Mouse (Mus musculus) natural killer cell, adult 2 months (primary cell): ENCODE measurements around the gene Slc35b2.
A peak's percentile ranks its signal among the peaks of the same experiment; 100 is the strongest.

Source experiments
- DNase-seq, 2 experiments: peaks; one replicate each; pipeline ENCODE4 v3.0.0; 2022; ENCODE audit warnings: low spot score in 2 of 2

The Slc35b2 gene

DNA sequence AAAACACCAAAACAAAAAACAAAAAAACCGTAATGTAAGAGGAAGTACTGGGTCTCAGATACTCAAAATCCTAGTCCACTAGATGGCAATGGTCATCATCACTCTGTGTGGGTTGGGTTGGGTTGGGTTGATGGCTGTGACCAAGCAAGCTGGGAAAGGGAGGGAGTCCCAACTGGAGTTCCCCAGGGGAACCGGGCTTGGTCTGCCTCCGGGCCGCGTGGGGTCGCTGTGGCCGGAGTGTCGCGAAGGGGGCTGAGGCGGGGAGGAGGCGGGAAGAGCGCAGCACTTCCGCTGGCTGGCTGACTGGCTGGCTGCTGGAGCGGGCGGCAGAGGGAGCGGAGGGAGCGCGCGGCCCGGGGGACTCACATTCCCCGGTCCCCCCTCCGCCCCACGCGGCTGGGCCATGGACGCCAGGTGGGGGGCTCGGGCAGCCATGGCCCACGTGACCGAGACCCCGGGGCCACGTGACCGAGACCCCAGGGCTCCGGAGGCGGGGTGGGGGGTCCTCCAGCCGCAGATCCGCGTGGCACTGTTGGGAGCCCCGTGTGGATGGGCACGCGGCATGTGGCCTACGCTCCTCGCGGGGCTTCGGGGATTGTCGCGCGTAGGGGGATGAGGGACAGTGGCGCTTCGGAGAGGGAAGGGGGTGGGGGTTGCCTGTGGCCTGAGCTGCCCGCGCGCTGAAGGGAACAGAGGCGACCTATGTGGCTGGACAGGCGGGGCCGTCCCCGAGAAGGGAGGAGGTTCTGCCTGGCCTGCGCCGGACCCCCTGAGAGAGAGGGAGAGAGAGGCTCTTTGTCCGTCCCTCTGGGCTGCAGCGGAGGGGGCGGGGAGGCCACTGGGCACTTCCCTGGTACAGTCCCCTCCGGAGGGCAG is at the start of gene Slc35b2:
TSS of gene Slc35b2 (plus strand) at position 220 of the 876 bp plus-strand sequence.
- DNase-seq = peak; percentile 87

DNA sequence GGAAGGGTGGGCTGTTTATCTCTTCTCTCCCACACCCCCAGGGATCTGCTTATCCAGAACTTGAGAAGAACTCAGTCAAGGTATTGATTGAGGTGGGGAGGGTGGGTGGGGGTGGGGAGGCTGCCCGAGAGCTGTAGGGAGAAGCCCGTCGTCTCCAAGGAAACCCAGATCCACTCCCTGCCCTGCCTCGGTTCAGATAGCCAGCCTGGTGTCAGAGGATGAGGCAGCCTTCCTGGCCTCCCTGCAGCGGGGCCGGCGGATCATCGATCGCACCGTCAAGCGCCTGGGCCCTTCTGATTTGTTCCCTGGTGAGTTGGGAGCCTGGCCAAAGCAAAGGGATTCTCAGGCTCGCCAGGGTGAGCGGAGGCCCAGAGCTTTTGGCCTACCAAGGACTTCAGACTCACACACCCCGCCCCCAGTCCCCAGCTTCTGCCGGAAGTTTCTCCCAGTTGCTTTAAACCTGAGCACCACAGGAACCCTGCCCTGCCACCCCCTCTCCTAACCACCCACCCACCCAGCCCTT is 48.4 kb upstream of the Slc35b2 start:
- no peak for DNase-seq

DNA sequence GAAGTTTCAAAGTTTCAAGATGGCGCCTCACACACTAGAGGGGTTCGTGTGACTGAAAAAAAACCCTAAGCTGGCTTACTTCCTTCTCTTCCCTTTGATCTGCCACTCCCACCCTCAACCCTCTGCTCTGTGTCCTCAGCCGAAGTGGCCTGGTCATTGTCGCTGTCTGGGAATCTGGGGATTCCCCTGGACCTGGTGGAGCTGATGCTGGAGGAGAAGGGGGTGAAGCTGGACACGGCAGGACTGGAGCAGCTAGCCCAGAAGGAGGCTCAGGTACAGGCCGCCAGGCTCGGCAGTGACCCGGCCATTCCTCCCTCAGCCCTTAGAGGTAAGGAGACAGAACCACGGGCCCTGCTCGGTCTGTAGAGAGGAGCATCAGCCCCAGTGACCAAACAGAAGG is 47.9 kb upstream of the Slc35b2 start:
- DNase-seq = no peak

DNA sequence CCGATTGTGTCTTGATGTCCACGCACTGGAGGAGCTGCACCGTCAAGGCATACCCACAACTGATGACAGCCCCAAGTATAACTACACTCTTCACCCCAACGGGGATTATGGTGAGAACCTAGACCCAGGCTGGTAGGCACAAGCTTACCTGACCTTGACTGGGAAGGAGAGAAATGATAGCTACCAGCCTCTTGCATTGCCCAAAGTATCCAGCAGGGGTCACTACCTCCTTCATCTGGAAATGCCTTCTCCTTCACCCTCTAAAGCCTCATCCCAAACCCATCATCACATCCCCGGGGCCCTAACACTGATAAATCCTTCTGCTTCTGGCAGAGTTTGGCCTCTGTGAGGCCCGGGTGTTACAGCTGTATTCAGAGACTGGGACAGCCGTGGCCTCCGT is 47.2 kb upstream of the Slc35b2 start:
- peak; percentile 56 to 73 for DNase-seq

DNA sequence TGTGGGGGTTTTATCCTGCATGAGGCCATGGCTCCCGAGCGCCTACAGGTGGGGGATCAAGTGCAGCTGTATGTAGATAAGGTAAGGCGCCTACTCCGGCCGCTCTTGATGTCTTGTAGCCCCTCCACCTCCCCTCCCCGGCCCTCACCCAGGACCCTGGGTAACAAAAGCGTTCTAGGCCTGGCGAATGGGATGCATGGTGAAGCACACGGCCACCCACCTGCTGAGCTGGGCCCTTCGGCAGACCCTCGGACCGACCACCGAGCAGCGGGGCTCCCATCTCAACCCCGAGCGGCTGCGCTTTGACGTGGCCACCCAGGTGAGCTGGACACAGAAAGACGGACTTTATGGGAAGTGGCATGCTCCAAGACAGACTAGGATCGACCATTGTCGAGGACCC is 46.5 kb upstream of the Slc35b2 start:
- no peak for DNase-seq

DNA sequence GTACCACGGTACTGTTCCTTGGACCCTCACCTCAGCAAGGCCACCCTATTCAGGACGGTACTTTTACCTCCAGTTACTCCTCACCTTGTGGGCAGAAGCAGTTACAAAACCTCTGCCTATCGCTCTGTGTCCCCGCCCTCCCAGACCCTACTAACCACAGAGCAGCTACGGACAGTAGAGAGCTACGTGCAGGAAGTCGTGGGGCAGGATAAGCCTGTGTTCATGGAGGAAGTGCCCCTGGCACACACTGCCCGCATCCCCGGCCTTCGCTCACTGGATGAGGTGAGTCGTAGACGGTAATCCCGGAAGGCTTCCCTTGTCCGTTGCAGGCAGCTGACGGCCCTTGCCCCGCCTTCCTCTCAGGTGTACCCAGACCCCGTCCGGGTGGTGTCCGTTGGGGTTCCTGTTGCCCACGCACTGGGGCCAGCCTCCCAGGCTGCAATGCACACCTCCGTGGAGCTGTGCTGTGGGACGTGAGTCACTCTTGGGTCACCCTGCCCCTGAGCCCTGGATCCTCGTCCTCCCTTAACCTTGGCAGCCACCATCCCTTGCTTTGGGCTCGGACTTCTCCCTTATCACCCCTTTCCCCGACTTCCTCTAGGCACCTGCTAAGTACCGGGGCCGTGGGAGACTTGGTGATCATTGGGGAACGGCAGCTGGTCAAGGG is 46.0 kb upstream of the Slc35b2 start:
- DNase-seq = no peak

DNA sequence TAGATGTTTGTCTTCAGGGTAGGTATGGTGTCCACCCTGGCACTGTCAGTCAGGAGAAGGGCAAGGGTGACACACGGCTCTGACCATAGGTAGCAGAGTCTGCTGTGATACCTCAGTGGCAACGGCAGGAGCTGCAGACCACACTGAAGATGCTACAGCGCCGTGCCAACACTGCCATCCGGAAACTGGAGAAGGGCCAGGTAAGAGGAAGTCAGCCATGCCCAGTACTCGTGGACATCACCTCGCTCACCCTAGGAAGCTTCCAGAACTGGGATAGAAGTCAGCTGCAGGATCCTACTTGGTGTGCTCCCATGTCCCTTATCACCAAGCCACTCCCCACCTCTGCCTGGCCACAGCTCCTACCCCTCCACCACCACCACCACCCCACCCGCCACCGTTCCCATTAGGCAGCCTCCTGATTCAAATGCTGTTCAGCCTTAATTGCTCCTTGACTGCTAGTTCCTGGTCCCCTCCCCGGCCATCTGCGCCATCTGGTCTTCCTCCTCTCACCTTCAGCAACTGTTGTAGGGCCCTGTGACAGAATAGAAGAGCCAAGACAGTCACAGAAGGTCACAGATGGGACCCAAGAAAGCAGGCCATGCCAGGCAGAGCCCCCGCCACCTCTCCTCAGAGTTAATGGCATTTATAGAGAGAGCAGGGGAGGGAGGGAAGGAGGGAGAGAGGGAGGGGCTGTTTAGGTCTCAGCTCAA is 44.8 kb upstream of the Slc35b2 start:
- DNase-seq = no peak

DNA sequence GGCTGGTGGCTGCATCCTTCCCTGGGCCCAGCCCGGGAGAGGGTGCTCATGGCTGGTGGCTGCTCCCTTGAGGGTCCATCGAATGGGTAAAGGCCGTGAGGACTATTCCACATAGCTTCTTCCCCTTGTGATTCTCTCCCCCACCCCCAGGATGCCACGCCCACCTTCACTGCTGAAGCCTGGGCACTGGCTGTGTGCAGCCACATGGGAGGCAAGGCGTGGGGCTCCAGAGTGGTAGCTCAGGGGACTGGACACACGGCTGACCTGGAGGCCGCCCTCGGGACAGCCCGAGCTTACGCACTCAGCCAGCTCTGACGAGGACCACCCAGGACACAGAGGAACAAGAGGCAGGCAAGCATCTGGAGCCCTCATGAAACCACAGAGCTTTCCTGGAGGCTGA is 43.5 kb upstream of the Slc35b2 start:
- no peak for DNase-seq

DNA sequence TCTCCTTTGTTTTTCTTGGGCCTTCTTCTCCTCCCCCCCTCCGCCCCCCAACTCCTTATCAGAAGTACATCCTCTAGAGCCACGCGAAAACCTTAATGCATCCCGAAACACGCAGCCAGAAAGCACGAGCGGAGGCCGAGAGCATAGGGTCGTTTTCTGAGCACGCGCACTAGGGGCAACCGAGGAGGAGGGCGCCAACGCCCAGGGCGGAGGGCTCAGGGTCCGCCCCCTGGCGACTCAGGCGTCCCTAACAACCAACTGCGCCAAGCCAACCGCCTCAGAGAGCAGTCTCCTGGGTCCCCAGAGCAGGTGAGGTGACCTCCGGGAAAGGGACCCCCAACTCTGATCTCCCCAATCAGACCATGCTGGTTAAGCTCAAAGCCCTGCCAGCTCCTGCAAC is 40.4 kb upstream of the Slc35b2 start, which contains the start of gene Tcte1:
TSS of gene Tcte1 (plus strand) at position 172 of the 400 bp plus-strand sequence.
- no peak for DNase-seq

DNA sequence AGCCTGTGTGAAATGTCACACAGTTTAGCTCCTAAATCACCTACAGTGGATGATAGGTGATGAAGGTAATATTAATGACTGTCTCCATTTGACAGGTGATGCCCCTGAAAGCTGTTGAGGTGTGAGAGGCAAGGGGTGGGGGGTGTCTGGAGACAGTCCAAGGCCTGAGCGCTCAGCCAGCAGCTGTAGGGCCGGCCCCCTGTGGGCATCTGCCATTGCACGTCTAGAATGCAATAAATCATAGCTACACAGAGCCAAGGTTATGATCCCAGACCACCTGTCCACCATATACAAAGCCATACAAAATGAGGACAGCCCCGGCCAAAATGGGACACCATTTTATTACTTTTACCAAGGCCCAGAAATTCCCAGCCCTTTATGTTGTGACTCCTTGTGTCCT is 38.7 kb upstream of the Slc35b2 start:
- no peak for DNase-seq

DNA sequence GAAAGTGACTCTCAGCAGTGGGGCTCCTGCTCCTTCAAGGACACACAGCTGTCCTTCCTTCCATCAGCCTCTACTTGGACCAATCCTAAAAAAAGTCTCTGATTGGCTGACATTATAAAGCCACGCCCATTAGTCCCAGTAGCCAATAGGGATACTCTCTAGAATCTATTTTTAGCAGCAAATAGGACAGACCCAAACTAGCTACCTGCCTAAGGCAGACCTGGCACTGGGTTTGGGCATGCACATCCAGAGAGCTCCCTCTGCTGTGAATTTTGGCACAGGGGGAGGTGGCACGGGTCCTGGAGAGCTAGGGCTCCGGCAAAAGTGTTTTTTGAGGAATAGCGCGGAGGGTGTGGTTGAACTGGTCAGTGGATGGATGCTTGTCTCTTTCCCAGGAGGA is 37.1 kb upstream of the Slc35b2 start:
- no peak for DNase-seq

DNA sequence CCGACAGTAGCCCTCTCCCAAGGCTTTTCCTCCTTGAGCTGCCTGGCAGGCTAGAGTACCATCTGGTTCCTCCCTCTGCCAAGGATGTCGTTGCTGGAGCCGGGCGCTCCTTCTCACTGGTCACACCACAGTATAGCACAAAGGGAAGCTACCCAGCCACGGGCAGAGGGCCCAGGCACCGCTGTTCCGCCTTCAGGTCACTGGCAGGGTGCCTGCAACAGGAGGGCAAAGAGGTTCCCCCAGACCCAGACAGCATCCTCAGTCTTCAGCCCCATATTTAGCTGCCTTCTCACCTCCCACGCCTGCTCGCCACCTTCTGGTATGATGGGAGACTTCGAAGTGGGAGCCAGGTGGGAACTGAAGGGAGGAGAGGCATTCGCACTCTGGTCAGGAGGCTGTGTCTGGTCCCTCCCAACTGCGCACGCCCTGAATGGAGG is 33.3 kb upstream of the Slc35b2 start:
- DNase-seq = no peak

DNA sequence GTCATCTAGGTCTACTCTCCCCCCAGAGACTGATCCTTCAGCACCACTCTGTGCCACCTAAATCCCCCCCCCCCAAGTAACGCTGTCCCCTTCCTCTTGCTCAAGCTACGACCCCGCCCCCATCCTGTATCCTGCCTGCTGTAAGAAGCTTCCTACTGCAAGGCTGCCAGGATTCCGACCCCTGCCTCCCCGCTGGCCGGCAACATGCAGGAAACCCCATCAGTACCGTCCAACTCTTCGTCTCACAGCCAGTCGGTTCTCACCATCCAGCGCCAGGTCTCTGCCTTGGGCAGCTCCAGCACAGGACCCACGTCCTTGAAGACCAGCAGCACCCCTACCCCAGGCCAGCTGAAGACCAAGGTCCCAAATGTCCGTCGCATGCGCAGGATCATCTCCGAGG is 30.8 kb upstream of the Slc35b2 start:
- DNase-seq = no peak

DNA sequence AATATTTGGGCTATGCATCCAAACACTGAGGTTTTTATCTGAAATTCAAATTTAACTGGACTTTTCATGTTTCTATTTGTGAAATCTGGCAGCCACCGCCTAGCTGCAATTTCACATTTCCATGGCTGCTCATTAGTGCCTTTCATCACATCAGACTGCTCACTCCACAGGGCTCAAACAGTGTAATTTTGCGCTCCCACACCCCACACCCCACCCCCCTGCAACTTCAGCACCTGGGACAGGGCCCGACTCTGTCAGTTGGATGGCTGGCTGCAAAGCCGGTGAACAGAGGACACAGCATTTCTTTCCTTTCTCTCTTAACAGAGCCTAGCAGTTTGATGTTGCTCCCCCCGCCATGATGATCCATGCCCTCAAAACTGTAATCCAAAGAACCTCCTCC is 27.4 kb upstream of the Slc35b2 start:
- no peak for DNase-seq

DNA sequence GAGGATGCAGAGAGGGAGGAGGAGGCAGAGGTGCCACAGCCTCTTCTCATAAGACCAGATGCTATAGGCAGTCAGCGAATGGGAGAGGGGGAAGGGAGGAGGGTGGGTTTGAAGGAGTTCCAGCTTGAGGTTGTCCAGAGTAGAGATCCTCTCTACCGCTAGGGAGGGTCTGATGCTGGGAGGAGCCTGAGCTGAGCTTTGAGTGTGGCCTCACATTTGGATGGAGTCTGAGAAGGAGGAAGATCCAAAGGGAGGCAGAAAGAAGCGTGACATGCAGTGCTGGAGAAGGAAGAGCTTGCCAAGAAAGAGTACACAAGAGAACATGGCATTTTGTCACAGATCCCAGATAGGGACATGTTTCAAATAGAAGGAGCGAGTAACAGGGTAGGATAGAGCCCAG is 25.3 kb upstream of the Slc35b2 start:
- no peak for DNase-seq

DNA sequence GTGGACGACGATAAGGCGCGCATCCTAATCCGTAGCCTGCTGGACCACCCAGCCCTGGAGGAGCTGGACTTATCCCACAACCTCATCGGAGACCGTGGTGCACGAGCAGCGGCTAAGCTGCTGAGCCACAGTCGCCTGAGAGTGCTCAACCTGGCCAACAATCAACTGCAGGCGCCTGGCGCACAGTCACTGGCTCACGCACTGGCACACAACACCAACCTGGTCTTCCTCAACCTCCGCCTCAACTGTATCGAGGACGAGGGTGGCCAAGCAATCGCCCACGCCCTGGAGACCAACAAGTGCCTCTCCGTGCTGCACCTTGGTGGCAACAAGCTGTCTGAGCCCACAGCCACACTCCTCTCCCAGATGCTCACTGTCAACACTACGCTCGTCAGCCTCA is 24.0 kb upstream of the Slc35b2 start:
- DNase-seq = no peak

DNA sequence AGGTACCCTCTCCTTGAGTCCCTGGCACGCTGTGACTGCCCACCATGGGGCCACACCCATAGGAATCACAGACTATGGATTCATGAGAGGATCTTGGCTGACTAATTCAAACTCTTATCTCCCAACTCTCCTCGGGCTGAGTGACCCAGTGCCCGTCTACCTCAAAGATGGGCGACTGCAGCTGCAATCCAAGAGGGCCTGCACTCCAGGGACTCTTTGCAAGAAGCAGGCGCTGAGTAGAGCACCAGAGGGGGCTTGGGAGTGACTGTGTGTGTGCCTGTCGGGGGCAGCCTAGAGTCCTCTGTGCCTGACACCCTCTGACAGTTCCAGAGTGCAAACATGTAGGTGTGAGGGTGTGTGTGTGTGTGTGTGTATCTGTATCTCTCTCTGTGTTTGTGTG is 21.5 kb upstream of the Slc35b2 start:
- DNase-seq = no peak

DNA sequence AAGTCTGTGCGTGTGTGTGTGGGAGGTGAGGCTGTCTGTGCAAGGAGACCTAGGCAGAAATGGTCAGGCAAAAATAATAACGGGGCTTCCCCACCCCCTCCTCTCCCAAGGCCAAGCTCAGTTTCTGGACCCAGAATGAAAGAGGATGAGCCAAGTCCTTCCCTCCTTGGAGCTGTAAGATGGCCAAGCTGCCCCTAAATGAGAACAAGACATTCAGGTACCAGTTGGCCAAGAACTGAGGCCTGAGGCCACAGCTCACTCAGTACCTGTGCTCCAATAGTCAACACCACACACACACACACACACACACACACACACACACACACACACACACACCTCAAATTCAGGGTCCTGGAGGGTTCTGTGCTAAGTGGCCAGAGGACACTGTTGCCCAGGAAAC is 21.0 kb upstream of the Slc35b2 start:
- DNase-seq = no peak

DNA sequence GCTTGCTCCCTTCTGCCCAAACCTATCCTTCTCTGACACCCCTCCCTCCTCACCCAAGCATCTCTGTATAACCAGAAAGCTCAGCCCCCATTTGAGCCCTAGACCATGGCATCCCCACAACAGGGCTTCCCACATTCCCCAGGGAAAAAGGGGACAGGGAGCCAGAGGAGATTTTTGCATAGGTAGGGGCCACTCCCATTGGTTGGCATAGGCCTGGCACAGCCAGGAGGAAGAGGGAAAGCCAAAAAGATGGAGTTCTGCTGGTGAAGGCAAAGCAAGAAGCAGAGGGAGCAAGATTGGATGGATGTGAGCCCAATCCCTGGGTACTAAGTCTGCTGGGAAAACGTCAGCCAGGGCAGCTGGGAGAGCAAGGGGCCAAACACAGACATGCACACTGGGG is 20.6 kb upstream of the Slc35b2 start:
- no peak for DNase-seq

DNA sequence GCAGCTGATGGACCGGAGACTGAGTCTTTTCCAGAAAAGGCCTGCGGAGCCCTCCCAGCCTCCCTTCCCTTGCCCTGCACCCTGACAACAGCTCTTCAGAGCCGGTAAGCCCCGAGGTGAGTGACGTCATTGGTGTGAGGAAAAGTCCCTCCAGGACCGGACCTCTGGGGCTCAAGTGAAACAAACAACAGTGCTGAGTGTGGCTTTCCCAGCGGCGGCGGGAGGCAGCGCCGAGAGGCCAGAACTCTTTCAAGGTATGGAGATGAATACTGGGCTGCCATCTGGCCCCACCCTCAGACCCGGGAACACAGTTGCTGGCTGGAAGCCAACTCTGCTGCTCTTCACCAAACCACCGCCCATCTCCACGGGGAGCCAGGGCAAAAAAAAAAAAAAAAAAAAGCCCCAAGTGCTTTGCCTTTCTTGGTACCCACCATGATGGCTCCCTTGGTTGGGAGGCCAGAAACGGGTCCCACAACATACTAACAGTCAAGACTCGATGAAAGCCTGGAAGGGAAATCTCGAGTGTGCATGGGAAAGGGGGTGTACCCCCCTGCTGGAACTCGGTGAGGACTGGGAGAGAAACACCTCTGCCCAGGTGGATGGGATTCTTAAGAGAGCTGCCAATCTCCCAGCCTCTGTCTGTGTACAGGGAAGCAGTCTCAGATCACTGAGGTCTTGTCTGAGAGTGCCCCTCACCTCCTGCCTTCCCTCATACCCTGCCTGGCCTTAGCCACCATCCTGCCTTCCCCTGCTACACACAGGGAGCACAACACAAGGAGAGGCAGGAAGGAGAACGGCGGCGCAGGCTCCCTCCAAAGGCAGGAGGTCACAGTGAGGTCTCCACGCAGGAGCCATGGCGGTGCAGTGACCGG is 19.4 kb upstream of the Slc35b2 start:
- DNase-seq = peak; percentile 38 to 60

DNA sequence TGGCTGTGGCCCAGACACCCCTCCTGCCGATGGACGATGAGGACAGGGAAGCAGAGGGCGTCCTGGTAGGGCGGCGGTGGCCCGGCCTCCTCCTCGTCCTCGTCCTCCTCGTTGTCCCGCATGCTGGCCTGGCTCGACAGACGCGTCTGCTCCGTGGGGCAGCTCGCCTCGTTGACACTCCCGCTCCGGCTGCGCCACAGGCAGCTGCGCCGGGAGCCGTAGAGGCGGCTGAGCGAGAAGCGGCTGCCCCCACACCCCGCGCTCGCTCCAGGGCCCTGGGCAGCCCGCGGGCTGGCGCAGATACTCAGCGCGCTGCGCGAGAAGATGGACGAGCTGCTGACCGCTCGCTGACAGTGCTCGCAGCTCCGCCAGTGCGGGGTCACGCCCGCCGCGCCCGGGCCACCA is 18.8 kb upstream of the Slc35b2 start:
- DNase-seq = no peak
